Mouse (Mus musculus) c-Kit-negative CD71-positive TER-119-positive erythroid progenitor cells, embryonic 14.5 days (primary cell): ENCODE data around the gene Prkn.

Experiments
- DNase-seq: peaks from one replicate; pipeline ENCODE4 v3.0.0-alpha.2; 2013; ENCODE audit warnings: low read depth, low spot score

The Prkn gene

GRCm38 (mm10) chr17:12082201-12082600 is 1242.0 kb downstream of the Prkn start:
- no peak for DNase-seq

GRCm38 (mm10) chr17:12090261-12090927 is 1250.2 kb downstream of the Prkn start:
- DNase-seq: no peak

- DNase-seq: no peak
Observed at GRCm38 (mm10) chr17:12092901-12093564, 1252.8 kb downstream of the Prkn start.

GRCm38 (mm10) chr17:12094016-12094415 is 1253.8 kb downstream of the Prkn start:
- no peak for DNase-seq

- DNase-seq: no peak
Observed at GRCm38 (mm10) chr17:12094827-12095590, 1254.8 kb downstream of the Prkn start.

- no peak for DNase-seq
Observed at GRCm38 (mm10) chr17:12099415-12099814, 1259.2 kb downstream of the Prkn start.

GRCm38 (mm10) chr17:12102326-12102725 is 1262.1 kb downstream of the Prkn start:
- no peak for DNase-seq

GRCm38 (mm10) chr17:12103781-12104180 is 1263.6 kb downstream of the Prkn start:
- DNase-seq: no peak

GRCm38 (mm10) chr17:12104245-12104644 is 1264.1 kb downstream of the Prkn start:
- DNase-seq: no peak

- no peak for DNase-seq
Observed at GRCm38 (mm10) chr17:12104690-12105089, 1264.5 kb downstream of the Prkn start.

GRCm38 (mm10) chr17:12106255-12106654 is 1266.1 kb downstream of the Prkn start:
- no peak for DNase-seq
